Mouse (Mus musculus) kidney, postnatal 14 days (tissue): ENCODE measurements at regions not wholly inside any gene's neighbourhood (a gene's known extent, or its start where the extent isn't known, plus 50 kb on each side); places are given as distances from the start of the nearest gene placed in this dataset.

Experiments
- DNase-seq: peaks from one replicate; pipeline ENCODE4 v3.0.0; 2022; ENCODE audit warnings: mixed read lengths

GRCm38 (mm10) chr12:14088960-14089359 is 62.9 kb downstream of the Fam84a start:
- DNase-seq, result no peak

- DNase-seq, result no peak
Measured at GRCm38 (mm10) chr12:14082771-14083170, 69.1 kb downstream of the Fam84a start.

- DNase-seq, result no peak
Measured at GRCm38 (mm10) chr12:14079892-14080291, 72.0 kb downstream of the Fam84a start.

GRCm38 (mm10) chr12:14069049-14069448 is 82.8 kb downstream of the Fam84a start:
- no peak for DNase-seq

- DNase-seq, result peak; percentile 11
Measured at GRCm38 (mm10) chr12:14065401-14065800, 86.5 kb downstream of the Fam84a start.

- DNase-seq, result no peak
Measured at GRCm38 (mm10) chr12:14063276-14063675, 88.6 kb downstream of the Fam84a start.

- DNase-seq, result no peak
Measured at GRCm38 (mm10) chr12:14056116-14056515, 95.7 kb downstream of the Fam84a start.

- no peak for DNase-seq
Measured at GRCm38 (mm10) chr12:14032363-14032762, 119.5 kb downstream of the Fam84a start.

- DNase-seq, result no peak
Measured at GRCm38 (mm10) chr12:14015271-14015670, 136.6 kb downstream of the Fam84a start.

- DNase-seq, result peak; percentile 0
Measured at GRCm38 (mm10) chr12:14005991-14006390, 145.9 kb downstream of the Fam84a start.

GRCm38 (mm10) chr12:14001672-14002071 is 150.2 kb downstream of the Fam84a start:
- no peak for DNase-seq

GRCm38 (mm10) chr12:13984396-13984776 is 167.5 kb downstream of the Fam84a start:
- no peak for DNase-seq

GRCm38 (mm10) chr12:13983631-13984395 is 168.0 kb downstream of the Fam84a start:
- no peak for DNase-seq

- DNase-seq, result no peak
Measured at GRCm38 (mm10) chr12:13964537-13964936, 187.3 kb downstream of the Fam84a start.

- DNase-seq, result no peak
Measured at GRCm38 (mm10) chr12:13939494-13939893, 212.4 kb downstream of the Fam84a start.

GRCm38 (mm10) chr12:13921066-13921465 is 230.8 kb downstream of the Fam84a start:
- DNase-seq, result no peak

- DNase-seq, result no peak
Measured at GRCm38 (mm10) chr12:13883317-13883716, 268.5 kb downstream of the Fam84a start.

- DNase-seq, result no peak
Measured at GRCm38 (mm10) chr12:13869161-13869560, 282.7 kb downstream of the Fam84a start.

- no peak for DNase-seq
Measured at GRCm38 (mm10) chr12:13861226-13861625, 290.6 kb downstream of the Fam84a start.

GRCm38 (mm10) chr12:13844532-13845485 is 307.0 kb downstream of the Fam84a start:
- peak; percentile 17 for DNase-seq

GRCm38 (mm10) chr12:13843423-13844080 is 308.3 kb downstream of the Fam84a start:
- no peak for DNase-seq

GRCm38 (mm10) chr12:13841238-13841637 is 310.6 kb downstream of the Fam84a start:
- DNase-seq, result no peak

GRCm38 (mm10) chr12:13834723-13835122 is 317.1 kb downstream of the Fam84a start:
- no peak for DNase-seq
